Mouse (Mus musculus): ENCODE data around the gene Adgrv1. TPM values are rescaled to one million over a fixed set of nuclear protein-coding genes. Genes with fewer than 3 reads are reported as not detected.

Gene Adgrv1
- polyA plus RNA-seq, 2 experiments, result 0.08 to 0.24 TPM

GRCm38 (mm10) chr13:81401742-81402141 lies 231.2 kb downstream of the Adgrv1 start:
- ATAC-seq (ENCODE audit: insufficient read depth) (no peak), DNase-seq (ENCODE audit: low read depth in 3 of 3, low spot score in 3 of 3) (no peak)
- no peaks in the 10 kb centered on the region; the same call in 1 of the 2 replicates for H3K27me3 ChIP-seq (ENCODE audit: control insufficient read depth, insufficient read depth, low read length)
- no peaks in the 10 kb centered on the region for H3K36me3 ChIP-seq (replicated peaks; ENCODE audit: control insufficient read depth, insufficient read depth, low read depth)
- H3K4me1 ChIP-seq (replicated peaks; ENCODE audit: control insufficient read depth in 2 of 2, insufficient read depth in 2 of 2, low read length in 1 of 2), result no peaks in the 10 kb centered on the region
- no peak overlapping the region for H3K4me2 ChIP-seq (ENCODE audit: low read depth)
- WGBS (ENCODE audit: insufficient replicate concordance), result 64% methylated on average over 1 of the region's 1 CpGs
- no peak overlapping the region for H3K4me3 ChIP-seq (ENCODE audit: insufficient read depth in 1 of 2, low read depth in 2 of 2, low read length in 2 of 2)
- H3K9me3 ChIP-seq (ENCODE audit: control insufficient read depth, low read length), result no peaks in the 10 kb centered on the region
- H3K27ac ChIP-seq, result no peak overlapping the region
- TF ChIP-seq CTCF (IDR thresholded peaks at IDR 0.05; ENCODE audit: low read depth), result no peak
- TF ChIP-seq EP300 (IDR thresholded peaks at IDR 0.05; ENCODE audit: low read depth), result no peak
- no peak overlapping the region for H3K9ac ChIP-seq (replicated peaks)

GRCm38 (mm10) chr13:81385597-81386362 lies 247.2 kb downstream of the Adgrv1 start:
- Histone ChIP-seq H3K36me3 (replicated peaks; ENCODE audit: control insufficient read depth, insufficient read depth, low read depth) (no peaks in the 10 kb centered on the region), H3K27me3 (ENCODE audit: control insufficient read depth, insufficient read depth, low read length) (no peaks in the 10 kb centered on the region), H3K4me1 (replicated peaks; ENCODE audit: control insufficient read depth in 2 of 2, insufficient read depth in 2 of 2, low read length in 1 of 2) (no peaks in the 10 kb centered on the region), H3K27ac (no peak overlapping the region), H3K9ac (replicated peaks) (no peak overlapping the region), H3K4me3 (ENCODE audit: insufficient read depth in 1 of 2, low read depth in 2 of 2, low read length in 2 of 2) (no peak overlapping the region), H3K4me2 (ENCODE audit: low read depth) (no peak overlapping the region), H3K9me3 (ENCODE audit: control insufficient read depth, low read length) (no peaks in the 10 kb centered on the region)
- WGBS (ENCODE audit: insufficient replicate concordance), result 55% methylated on average over 4 of the region's 4 CpGs
- TF ChIP-seq EP300 (IDR thresholded peaks at IDR 0.05; ENCODE audit: low read depth) (no peak), CTCF (IDR thresholded peaks at IDR 0.05; ENCODE audit: low read depth) (no peak)
- DNase-seq (ENCODE audit: low read depth in 3 of 3, low spot score in 3 of 3) (no peak), ATAC-seq (ENCODE audit: insufficient read depth) (no peak)

GRCm38 (mm10) chr13:81381835-81382234 lies 251.1 kb downstream of the Adgrv1 start:
- Histone ChIP-seq H3K9ac (replicated peaks) (no peak overlapping the region), H3K27me3 (ENCODE audit: control insufficient read depth, insufficient read depth, low read length) (no peaks in the 10 kb centered on the region), H3K4me1 (replicated peaks; ENCODE audit: control insufficient read depth in 2 of 2, insufficient read depth in 2 of 2, low read length in 1 of 2) (no peaks in the 10 kb centered on the region), H3K4me3 (ENCODE audit: insufficient read depth in 1 of 2, low read depth in 2 of 2, low read length in 2 of 2) (no peak overlapping the region), H3K9me3 (ENCODE audit: control insufficient read depth, low read length) (no peaks in the 10 kb centered on the region), H3K27ac (no peak overlapping the region), H3K4me2 (ENCODE audit: low read depth) (no peak overlapping the region), H3K36me3 (replicated peaks; ENCODE audit: control insufficient read depth, insufficient read depth, low read depth) (no peaks in the 10 kb centered on the region)
- TF ChIP-seq EP300 (IDR thresholded peaks at IDR 0.05; ENCODE audit: low read depth), result no peak
- no peak for TF ChIP-seq CTCF (IDR thresholded peaks at IDR 0.05; ENCODE audit: low read depth)
- DNase-seq (ENCODE audit: low read depth in 3 of 3, low spot score in 3 of 3) (no peak), ATAC-seq (ENCODE audit: insufficient read depth) (no peak)
- WGBS (ENCODE audit: insufficient replicate concordance), result 63% methylated on average over 4 of the region's 4 CpGs

GRCm38 (mm10) chr13:81370801-81371456 lies 262.0 kb downstream of the Adgrv1 start:
- H3K9ac ChIP-seq (replicated peaks), result no peak overlapping the region
- H3K36me3 ChIP-seq (replicated peaks; ENCODE audit: control insufficient read depth, insufficient read depth, low read depth), result no peaks in the 10 kb centered on the region
- ATAC-seq (ENCODE audit: insufficient read depth) (no peak), DNase-seq (ENCODE audit: low read depth in 3 of 3, low spot score in 3 of 3) (no peak)
- H3K9me3 ChIP-seq (ENCODE audit: control insufficient read depth, low read length), result no peaks in the 10 kb centered on the region
- 44% methylated on average over 5 of the region's 5 CpGs for WGBS (ENCODE audit: insufficient replicate concordance)
- H3K4me3 ChIP-seq (ENCODE audit: insufficient read depth in 1 of 2, low read depth in 2 of 2, low read length in 2 of 2), result no peak overlapping the region
- H3K27ac ChIP-seq, result no peak overlapping the region
- H3K4me2 ChIP-seq (ENCODE audit: low read depth), result no peak overlapping the region
- no peaks in the 10 kb centered on the region for H3K4me1 ChIP-seq (replicated peaks; ENCODE audit: control insufficient read depth in 2 of 2, insufficient read depth in 2 of 2, low read length in 1 of 2)
- H3K27me3 ChIP-seq (ENCODE audit: control insufficient read depth, insufficient read depth, low read length), result no peaks in the 10 kb centered on the region
- TF ChIP-seq CTCF (IDR thresholded peaks at IDR 0.05; ENCODE audit: low read depth), result no peak
- TF ChIP-seq EP300 (IDR thresholded peaks at IDR 0.05; ENCODE audit: low read depth), result no peak

GRCm38 (mm10) chr13:81370196-81370595 lies 262.8 kb downstream of the Adgrv1 start:
- 72% methylated on average over 6 of the region's 6 CpGs for WGBS (ENCODE audit: insufficient replicate concordance)

More at GRCm38 (mm10) chr13:81370196-81370595, 262.8 kb downstream of the Adgrv1 start:
- Histone ChIP-seq H3K4me1 (replicated peaks; ENCODE audit: control insufficient read depth in 2 of 2, insufficient read depth in 2 of 2, low read length in 1 of 2) (no peaks in the 10 kb centered on the region), H3K27ac (no peak overlapping the region), H3K4me3 (ENCODE audit: insufficient read depth in 1 of 2, low read depth in 2 of 2, low read length in 2 of 2) (no peak overlapping the region), H3K4me2 (ENCODE audit: low read depth) (no peak overlapping the region), H3K36me3 (replicated peaks; ENCODE audit: control insufficient read depth, insufficient read depth, low read depth) (no peaks in the 10 kb centered on the region), H3K9ac (replicated peaks) (no peak overlapping the region), H3K27me3 (ENCODE audit: control insufficient read depth, insufficient read depth, low read length) (no peaks in the 10 kb centered on the region), H3K9me3 (ENCODE audit: control insufficient read depth, low read length) (no peaks in the 10 kb centered on the region)
- no peak for TF ChIP-seq CTCF (IDR thresholded peaks at IDR 0.05; ENCODE audit: low read depth)
- DNase-seq (ENCODE audit: low read depth in 3 of 3, low spot score in 3 of 3) (no peak), ATAC-seq (ENCODE audit: insufficient read depth) (no peak)
